Mouse (Mus musculus) limb, embryonic 11.5 days (tissue): ENCODE measurements around the gene Tlr9. TPM values are rescaled to one million over a fixed set of nuclear protein-coding genes. Genes with fewer than 3 reads are reported as not detected.

Experiments used
- ATAC-seq: fragments of 200-750 bp; cut with Nextera tagmentation; 2 replicates; pipeline ENCODE4 v1.8.0; 2017; ENCODE audit warnings: low read depth; ENCODE audit not compliant: insufficient number of reproducible peaks, low FRiP score, low TSS enrichment
- DNase-seq: peaks from one replicate; pipeline ENCODE4 v3.0.0-alpha.2; 2015; ENCODE audit warnings: low spot score
- H3K27ac ChIP-seq: fragments of 300-500 bp; sonication (generic); replicated peaks from 2 replicates; pipeline ENCODE4 v1.5.1; 2014; ENCODE audit warnings: low read depth, mild to moderate bottlenecking, low read length
- H3K27me3 ChIP-seq: fragments of 300-500 bp; sonication (generic); 2 replicates; pipeline ENCODE4 v1.6.1; 2014; ENCODE audit warnings: mild to moderate bottlenecking, low read length, mixed read lengths; ENCODE audit not compliant: control insufficient read depth, insufficient read depth
- H3K36me3 ChIP-seq: fragments of 300-500 bp; sonication (generic); 2 replicates; pipeline ENCODE4 v1.6.1; 2014; ENCODE audit warnings: mild to moderate bottlenecking, low read length, moderate library complexity, mixed read lengths; ENCODE audit not compliant: control insufficient read depth, insufficient read depth
- H3K4me1 ChIP-seq: fragments of 300-500 bp; sonication (generic); 2 replicates; pipeline ENCODE4 v1.6.1; 2014; ENCODE audit warnings: low read length, mixed read lengths; ENCODE audit not compliant: control insufficient read depth, insufficient read depth
- H3K4me2 ChIP-seq: fragments of 300-500 bp; sonication (generic); 2 replicates; pipeline ENCODE4 v1.6.1; 2014; ENCODE audit warnings: low read depth, mild to moderate bottlenecking, moderate library complexity; ENCODE audit not compliant: severe bottlenecking
- H3K4me3 ChIP-seq: fragments of 300-500 bp; sonication (generic); 2 replicates; pipeline ENCODE4 v1.5.1; 2014; ENCODE audit warnings: low read depth, low read length
- H3K9ac ChIP-seq: fragments of 300-500 bp; sonication (generic); 2 replicates; pipeline ENCODE4 v1.6.1; 2014; ENCODE audit warnings: mild to moderate bottlenecking, low read length
- H3K9me3 ChIP-seq: fragments of 300-500 bp; sonication (generic); 2 replicates; pipeline ENCODE4 v1.6.1; 2016; ENCODE audit warnings: low read length; ENCODE audit not compliant: control insufficient read depth
- WGBS: fragments of 180-500 bp; shearing (Covaris S2); extraction: QIAGEN DNeasy Blood & Tissue Kit; methylation state at CpG from one replicate; pipeline ENCODE4 v1.1.7; 2014; 5-methylcytosine and 5-hydroxymethylcytosine counted together
- polyA plus RNA-seq: library from polyadenylated mRNA; unstranded; fragments of >200 nt; fragmentation: Nextera tagmentation; extraction: Ambion mirVana; gene quantifications from 2 replicates; pipeline ENCODE4 v1.2.1, GENCODE M21; 2014

The Tlr9 gene
- polyA plus RNA-seq, 1 experiment from 2014 or later: not detected

DNA sequence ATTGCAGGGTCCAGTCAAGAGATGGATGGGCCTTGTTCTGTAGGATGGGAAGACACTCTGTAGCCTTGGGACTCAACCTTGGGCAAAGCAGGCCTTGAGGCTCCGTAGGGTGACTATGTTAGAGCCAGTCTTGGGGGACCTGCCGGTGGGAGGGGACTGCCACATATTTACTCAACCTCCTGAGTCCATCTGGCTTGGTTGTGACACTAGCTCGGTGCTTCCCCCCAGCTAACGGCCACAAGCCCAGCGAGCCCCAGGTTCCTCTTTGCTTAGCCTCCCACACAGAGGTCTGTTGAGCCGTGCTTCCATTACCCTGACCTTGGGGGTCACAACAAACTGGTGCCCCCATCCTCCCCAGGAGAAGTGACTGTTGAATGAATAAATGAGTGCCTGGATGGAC is 38.7 kb downstream of the Tlr9 start:
- Histone ChIP-seq H3K4me1 (no peaks in the 10 kb centered on the region), H3K9me3 (no peaks in the 10 kb centered on the region), H3K4me2 (no peak overlapping the region), H3K27ac (no peak overlapping the region), H3K9ac (no peak overlapping the region), H3K4me3 (no peak overlapping the region), H3K36me3 (no peaks in the 10 kb centered on the region), H3K27me3 (no peaks in the 10 kb centered on the region)
- no peak for DNase-seq
- WGBS: 88% methylated on average over 6 of the region's 6 CpGs
- no peak for ATAC-seq

DNA sequence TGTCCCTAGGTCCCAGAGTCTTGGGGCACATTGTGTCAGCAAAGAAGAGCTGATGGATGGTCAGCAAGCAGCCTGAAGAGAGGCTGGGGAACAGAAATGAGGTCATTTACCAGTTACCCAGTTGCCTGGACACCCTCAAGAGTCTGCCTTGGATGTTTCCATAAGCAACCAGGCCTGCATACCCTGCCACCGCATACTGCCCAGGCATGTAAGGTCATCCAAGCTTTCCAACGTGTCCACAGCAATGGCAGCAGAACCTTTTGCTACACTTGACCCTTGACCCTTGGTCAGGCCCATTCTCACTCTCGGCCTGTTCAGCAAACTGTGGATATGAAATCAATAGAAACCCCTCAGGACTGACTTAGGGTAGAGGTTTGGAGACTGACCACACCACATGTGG is 39.1 kb downstream of the Tlr9 start:
- Histone ChIP-seq H3K27ac (no peak overlapping the region), H3K27me3 (no peaks in the 10 kb centered on the region), H3K4me3 (no peak overlapping the region), H3K36me3 (no peaks in the 10 kb centered on the region), H3K9me3 (no peaks in the 10 kb centered on the region), H3K4me1 (no peaks in the 10 kb centered on the region), H3K9ac (no peak overlapping the region), H3K4me2 (no peak overlapping the region)
- ATAC-seq (no peak), DNase-seq (no peak)
- WGBS: 84% methylated on average over 3 of the region's 3 CpGs

DNA sequence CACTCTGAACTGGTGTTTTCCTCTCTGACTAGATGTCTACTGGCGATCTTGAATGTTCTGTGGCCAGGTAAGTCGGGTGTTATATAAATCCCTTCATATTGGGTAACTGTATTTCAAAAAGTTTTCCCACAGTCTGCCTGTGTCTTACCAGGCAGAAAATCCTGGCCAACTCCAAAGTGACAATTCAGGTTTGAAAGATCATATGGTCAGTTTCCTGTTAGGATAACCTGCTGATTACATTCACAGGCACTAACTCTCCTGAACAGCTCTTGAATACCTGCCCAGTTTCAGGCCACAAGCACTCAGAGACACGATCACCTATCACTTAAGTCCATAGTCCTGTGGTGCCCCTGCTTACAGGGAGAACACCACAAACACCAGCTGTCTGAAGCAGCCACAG is 39.7 kb downstream of the Tlr9 start:
- Histone ChIP-seq H3K4me3 (no peak overlapping the region), H3K9ac (no peak overlapping the region), H3K27me3 (no peaks in the 10 kb centered on the region), H3K4me2 (no peak overlapping the region), H3K9me3 (no peaks in the 10 kb centered on the region), H3K36me3 (no peaks in the 10 kb centered on the region), H3K4me1 (no peaks in the 10 kb centered on the region), H3K27ac (no peak overlapping the region)
- WGBS: 87% methylated on average over 3 of the region's 3 CpGs
- DNase-seq (no peak), ATAC-seq (no peak)

DNA sequence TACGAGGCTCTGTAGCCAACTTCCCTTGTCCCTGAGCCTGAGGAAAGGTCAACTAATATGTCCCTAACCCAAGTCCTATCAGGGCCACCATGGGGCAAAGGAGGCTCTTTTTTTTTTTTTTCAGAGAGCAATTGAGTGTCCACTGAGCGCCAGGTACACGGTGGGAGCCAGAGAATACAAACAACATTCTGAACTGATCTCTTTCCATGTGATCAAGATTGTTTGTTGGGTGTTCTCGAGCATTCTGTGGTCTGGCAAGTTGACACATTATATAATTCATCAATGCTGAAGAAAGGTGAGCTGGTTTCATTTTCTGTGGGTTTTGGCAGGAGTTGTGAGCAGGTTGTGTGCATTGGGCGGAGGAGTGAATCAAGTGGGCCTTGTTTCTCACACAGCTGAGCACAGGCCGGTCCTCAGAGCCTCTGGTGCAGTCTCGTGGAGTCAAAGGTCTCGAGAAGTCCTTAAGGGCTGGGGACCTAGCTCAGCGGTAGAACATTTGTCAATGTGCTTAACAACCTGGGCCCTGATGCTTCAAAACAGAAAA is 41.1 kb downstream of the Tlr9 start:
- H3K9me3 ChIP-seq: no peaks in the 10 kb centered on the region
- 83% methylated on average over 9 of the region's 9 CpGs for WGBS
- H3K27me3 ChIP-seq: no peaks in the 10 kb centered on the region
- DNase-seq (no peak), ATAC-seq (no peak)
- H3K4me3 ChIP-seq: no peak overlapping the region
- no peak overlapping the region for H3K9ac ChIP-seq
- H3K36me3 ChIP-seq: no peaks in the 10 kb centered on the region
- no peak overlapping the region for H3K4me2 ChIP-seq
- no peaks in the 10 kb centered on the region for H3K4me1 ChIP-seq
- H3K27ac ChIP-seq: no peak overlapping the region

DNA sequence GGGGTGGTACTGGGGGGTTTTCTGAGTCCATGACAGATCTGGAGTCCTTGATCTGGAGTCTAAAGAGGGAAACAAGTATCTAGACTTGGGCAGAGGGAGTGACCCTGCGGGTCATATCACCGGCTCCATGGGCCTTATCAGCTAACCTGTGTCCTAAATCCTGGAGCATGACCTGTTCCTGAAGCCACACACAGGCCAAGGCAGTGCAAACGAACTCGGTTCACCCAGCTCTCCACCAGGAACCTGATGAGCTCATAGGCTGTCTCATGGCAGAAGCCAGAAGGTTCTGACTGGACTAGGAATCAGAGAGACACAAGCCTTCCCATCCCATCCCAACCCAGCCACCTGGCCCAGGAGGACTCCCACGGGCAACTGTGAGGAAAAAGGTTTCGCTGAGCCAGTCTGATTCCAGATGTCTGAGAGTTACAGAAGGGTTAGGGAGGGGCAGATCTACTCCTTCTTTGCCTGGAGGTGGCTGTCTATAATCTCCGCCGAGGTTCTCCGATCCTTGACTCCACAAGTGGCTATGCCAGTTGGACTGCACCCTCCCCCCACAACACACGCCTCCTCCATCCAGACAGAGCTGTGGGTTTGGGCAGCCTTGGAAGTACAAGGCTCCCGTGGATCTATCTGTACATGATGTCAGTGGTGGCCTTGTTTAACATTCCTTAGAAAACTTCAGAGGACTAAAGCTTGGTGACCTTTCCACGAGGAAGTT is 43.1 kb downstream of the Tlr9 start:
- no peaks in the 10 kb centered on the region for H3K4me1 ChIP-seq
- H3K9me3 ChIP-seq: no peaks in the 10 kb centered on the region
- ATAC-seq (no peak), DNase-seq (no peak)
- WGBS: 81% methylated on average over 12 of the region's 12 CpGs
- H3K27ac ChIP-seq: no peak overlapping the region
- H3K27me3 ChIP-seq: no peaks in the 10 kb centered on the region
- no peak overlapping the region for H3K4me3 ChIP-seq
- H3K4me2 ChIP-seq: no peak overlapping the region
- no peak overlapping the region for H3K9ac ChIP-seq
- no peaks in the 10 kb centered on the region for H3K36me3 ChIP-seq

DNA sequence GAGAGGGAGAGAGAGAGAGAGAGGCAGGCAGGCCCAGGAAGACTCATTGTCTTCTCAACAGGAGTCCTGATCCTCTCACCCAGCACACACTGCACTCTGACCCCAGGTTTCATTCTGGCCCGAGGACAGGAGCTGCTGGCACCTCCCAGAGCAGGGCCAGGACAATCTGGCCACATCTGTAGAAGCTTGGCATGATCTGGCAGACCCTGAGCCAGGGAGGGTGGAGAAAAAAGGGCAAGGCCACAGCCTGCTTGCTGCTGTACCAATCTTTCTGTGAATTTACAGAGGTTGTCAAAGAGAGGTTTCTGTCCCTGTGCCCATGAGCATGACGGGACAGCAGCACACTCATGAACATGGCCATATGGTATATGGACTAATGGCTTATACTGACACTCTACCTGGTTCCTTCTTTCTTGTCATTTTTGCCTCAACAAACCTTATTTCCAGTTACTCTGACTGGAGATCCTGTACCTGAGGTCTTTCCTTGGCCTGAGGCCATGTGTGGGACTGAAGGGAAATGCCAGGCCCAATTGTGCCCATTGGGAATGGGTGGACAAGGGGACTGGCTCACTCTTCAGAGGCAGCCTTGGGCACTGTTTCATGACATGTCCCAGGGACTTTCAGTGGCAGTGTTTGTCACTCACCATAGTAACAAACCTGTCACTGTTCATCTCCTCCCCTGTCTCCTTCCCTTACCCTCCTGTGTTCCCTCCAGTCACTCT is 44.7 kb downstream of the Tlr9 start:
- Histone ChIP-seq H3K9ac (no peak overlapping the region), H3K4me2 (no peak overlapping the region), H3K27me3 (no peaks in the 10 kb centered on the region), H3K4me3 (no peak overlapping the region), H3K27ac (no peak overlapping the region), H3K4me1 (no peaks in the 10 kb centered on the region), H3K36me3 (no peaks in the 10 kb centered on the region), H3K9me3 (no peaks in the 10 kb centered on the region)
- WGBS: 62% methylated on average over 2 of the region's 2 CpGs
- ATAC-seq: no peak
- no peak for DNase-seq

DNA sequence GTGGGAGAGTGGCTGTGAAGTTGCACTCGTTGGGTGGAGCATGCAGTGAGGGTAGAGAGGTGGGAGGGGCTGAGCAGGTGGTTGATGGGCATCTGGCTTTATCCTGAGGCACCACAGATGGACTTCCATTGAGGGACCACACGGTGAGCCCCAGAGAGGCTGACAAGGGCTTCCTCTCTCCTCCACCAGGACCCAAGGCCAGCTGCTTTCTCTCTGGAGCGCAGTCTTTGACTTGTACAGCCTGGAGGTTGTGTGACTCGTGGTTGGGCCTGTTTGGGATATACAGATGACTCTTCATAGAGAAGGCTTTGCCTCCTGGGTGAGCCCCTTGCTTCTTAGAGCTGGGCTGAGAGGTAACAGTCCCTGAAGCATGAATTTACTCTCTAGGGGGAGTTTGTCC is 46.0 kb downstream of the Tlr9 start:
- Histone ChIP-seq H3K4me2 (no peak overlapping the region), H3K27ac (no peak overlapping the region), H3K9ac (no peak overlapping the region), H3K9me3 (no peaks in the 10 kb centered on the region), H3K27me3 (no peaks in the 10 kb centered on the region), H3K36me3 (no peaks in the 10 kb centered on the region), H3K4me3 (no peak overlapping the region), H3K4me1 (no peaks in the 10 kb centered on the region)
- ATAC-seq (no peak), DNase-seq (no peak)
- WGBS: 48% methylated on average over 4 of the region's 4 CpGs

DNA sequence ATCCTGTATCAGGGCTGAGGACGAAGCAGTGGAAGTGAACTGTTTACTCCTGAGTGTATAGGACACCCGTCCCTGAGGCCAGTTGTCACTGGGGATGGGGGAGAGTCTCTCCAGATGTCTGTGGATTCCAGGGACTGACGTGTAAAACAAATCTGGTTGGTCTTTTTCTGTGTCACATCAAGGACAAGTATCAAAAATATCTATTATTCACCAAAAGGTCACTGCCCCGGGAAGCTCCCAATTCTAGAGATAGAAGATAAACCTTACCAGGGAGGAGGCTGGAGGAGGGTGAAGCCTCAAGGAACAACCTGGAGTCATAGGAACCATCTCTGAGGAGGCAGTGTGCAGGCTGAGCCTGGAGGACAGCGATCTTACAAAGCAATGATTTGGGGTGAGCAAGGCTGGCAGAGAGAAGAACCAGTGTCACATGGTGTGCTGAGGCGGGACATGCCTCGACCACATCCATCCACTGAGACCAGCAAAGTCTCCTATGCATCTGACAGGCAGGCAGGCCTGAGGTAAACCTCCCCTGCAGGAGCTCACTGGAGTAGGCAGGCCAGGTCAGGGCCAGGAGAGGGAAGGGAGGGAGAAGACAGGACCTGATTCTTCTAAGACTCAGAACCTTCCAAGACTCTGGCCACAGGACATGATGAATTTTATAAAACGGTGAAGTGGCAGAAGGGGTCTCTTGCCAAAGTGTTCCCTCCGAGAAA is 46.8 kb downstream of the Tlr9 start:
- Histone ChIP-seq H3K4me3 (no peak overlapping the region), H3K36me3 (no peaks in the 10 kb centered on the region), H3K27ac (no peak overlapping the region), H3K27me3 (no peaks in the 10 kb centered on the region), H3K9me3 (no peaks in the 10 kb centered on the region), H3K9ac (no peak overlapping the region), H3K4me1 (no peaks in the 10 kb centered on the region), H3K4me2 (no peak overlapping the region)
- WGBS: 77% methylated on average over 9 of the region's 9 CpGs
- DNase-seq (no peak), ATAC-seq (no peak)
